Mouse (Mus musculus) erythroblast, embryonic 14.5 days (primary cell): ENCODE measurements at regions not wholly inside any gene's neighbourhood (a gene's known extent, or its start where the extent isn't known, plus 50 kb on each side); places are given as distances from the start of the nearest gene placed in this dataset.

Source experiments
- H3K27me3 ChIP-seq: 2 replicates; pipeline ENCODE4 v1.6.1; 2012; ENCODE audit warnings: inconsistent platforms; ENCODE audit not compliant: control insufficient read depth
- H3K36me3 ChIP-seq: 2 replicates; pipeline ENCODE4 v1.6.1; 2012; ENCODE audit warnings: mild to moderate bottlenecking, inconsistent platforms; ENCODE audit not compliant: control insufficient read depth
- H3K4me1 ChIP-seq: 2 replicates; pipeline ENCODE4 v1.6.1; 2012; ENCODE audit warnings: inconsistent platforms; ENCODE audit not compliant: control insufficient read depth
- H3K4me3 ChIP-seq: replicated peaks from 2 replicates; pipeline ENCODE3; 2012; ENCODE audit warnings: moderate library complexity, mild to moderate bottlenecking, inconsistent platforms
- H3K9me3 ChIP-seq: 2 replicates; pipeline ENCODE4 v1.6.1; 2012; ENCODE audit warnings: low read length, inconsistent platforms, mixed read lengths; ENCODE audit not compliant: control insufficient read depth
- GATA1 ChIP-seq: IDR thresholded peaks from 2 replicates; pipeline ENCODE4 v1.6.1; 2012; ENCODE audit warnings: low read length, inconsistent platforms, mixed read lengths
- TAL1 ChIP-seq: IDR thresholded peaks from 3 replicates; pipeline ENCODE4 v1.6.1; 2012; ENCODE audit warnings: low read length, inconsistent platforms, mixed read lengths

- Histone ChIP-seq H3K9me3 (peaks cover 10% of the 10 kb centered on the region), H3K36me3 (no peaks in the 10 kb centered on the region), H3K27me3 (no peaks in the 10 kb centered on the region), H3K4me1 (no peaks in the 10 kb centered on the region), H3K4me3 (no peak overlapping the region)
- TF ChIP-seq TAL1, result no peak
- TF ChIP-seq GATA1, result no peak
Measured at GRCm38 (mm10) chr1:73479349-73479920, 463.7 kb upstream of the Tnp1 start.

DNA sequence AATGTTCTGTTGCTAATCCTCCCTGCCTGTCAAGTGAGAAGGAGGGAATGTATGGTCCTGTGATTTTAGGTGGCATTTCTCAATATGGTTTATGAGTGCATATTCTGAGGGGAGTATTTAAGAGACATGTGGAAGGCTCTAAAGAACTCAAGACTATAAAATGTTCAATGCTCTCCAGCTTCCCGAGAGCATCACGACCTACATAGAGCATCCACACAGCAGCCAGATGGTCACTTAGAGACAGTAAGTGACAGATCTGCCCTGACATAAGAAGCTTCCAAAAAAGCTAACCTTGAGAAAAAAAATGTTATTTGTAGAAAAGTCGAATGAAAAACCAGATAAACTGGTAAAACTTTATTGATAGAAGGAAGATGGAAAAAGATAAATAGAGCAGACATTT, 444.9 kb upstream of the Tnp1 start:
- TF ChIP-seq GATA1, result no peak
- Histone ChIP-seq H3K36me3 (no peaks in the 10 kb centered on the region), H3K4me1 (no peaks in the 10 kb centered on the region), H3K9me3 (peaks cover 5% of the 10 kb centered on the region), H3K4me3 (no peak overlapping the region), H3K27me3 (no peaks in the 10 kb centered on the region)

GRCm38 (mm10) chr1:73459754-73460534, 444.2 kb upstream of the Tnp1 start:
- TF ChIP-seq TAL1 (no peak), GATA1 (no peak)
- Histone ChIP-seq H3K36me3 (no peaks in the 10 kb centered on the region), H3K27me3 (no peaks in the 10 kb centered on the region), H3K9me3 (peaks cover 5% of the 10 kb centered on the region), H3K4me1 (no peaks in the 10 kb centered on the region), H3K4me3 (no peak overlapping the region)

GRCm38 (mm10) chr1:73457261-73457660, 441.6 kb upstream of the Tnp1 start:
- Histone ChIP-seq H3K27me3 (no peaks in the 10 kb centered on the region), H3K36me3 (no peaks in the 10 kb centered on the region), H3K4me3 (no peak overlapping the region), H3K4me1 (no peaks in the 10 kb centered on the region), H3K9me3 (peaks cover 14% of the 10 kb centered on the region)
- TF ChIP-seq GATA1 (no peak), TAL1 (no peak)

DNA sequence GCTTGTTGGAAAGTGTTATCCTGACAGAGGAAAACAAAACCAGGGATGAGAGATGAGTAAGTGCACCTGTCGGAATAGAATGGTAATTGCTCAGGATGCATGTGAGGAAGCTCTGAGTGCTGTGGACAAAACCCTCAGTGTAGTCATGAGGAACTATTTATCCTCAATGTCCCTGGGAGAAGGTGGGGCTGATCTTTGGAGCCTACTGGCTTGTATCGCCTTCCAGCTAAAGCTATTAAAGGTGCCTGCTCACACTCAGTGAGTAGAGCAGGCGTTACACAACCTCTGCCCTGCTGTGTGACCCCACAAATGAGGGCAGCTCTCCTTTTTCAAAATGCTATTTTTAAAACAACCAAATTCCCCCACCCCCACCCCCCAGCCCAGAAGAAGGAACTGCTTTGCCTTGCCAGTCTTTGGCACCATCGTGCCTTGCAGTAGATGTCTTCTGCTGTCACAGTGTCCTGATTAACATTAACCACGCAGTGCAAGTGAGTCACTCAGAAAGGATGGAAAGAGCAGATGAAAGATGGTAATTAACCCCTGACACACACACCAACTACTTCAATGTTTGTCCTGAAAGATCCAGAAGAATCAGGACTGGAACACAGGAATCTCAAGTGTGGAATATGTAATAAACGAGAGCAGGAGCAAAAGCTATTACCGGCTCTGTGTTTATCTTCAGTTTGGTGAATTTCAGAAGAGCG, 440.8 kb upstream of the Tnp1 start:
- H3K9me3 ChIP-seq, result peaks cover 14% of the 10 kb centered on the region
- H3K4me1 ChIP-seq, result no peaks in the 10 kb centered on the region
- H3K4me3 ChIP-seq, result no peak overlapping the region
- TF ChIP-seq TAL1 (no peak), GATA1 (no peak)
- H3K36me3 ChIP-seq, result no peaks in the 10 kb centered on the region
- no peaks in the 10 kb centered on the region for H3K27me3 ChIP-seq

- Histone ChIP-seq H3K4me3 (no peak overlapping the region), H3K4me1 (no peaks in the 10 kb centered on the region), H3K27me3 (no peaks in the 10 kb centered on the region), H3K9me3 (peaks cover 3% of the 10 kb centered on the region), H3K36me3 (no peaks in the 10 kb centered on the region)
- no peak for TF ChIP-seq TAL1
- TF ChIP-seq GATA1, result no peak
Measured at GRCm38 (mm10) chr1:73444216-73444890, 428.6 kb upstream of the Tnp1 start.

- Histone ChIP-seq H3K27me3 (no peaks in the 10 kb centered on the region), H3K4me1 (no peaks in the 10 kb centered on the region), H3K36me3 (no peaks in the 10 kb centered on the region), H3K9me3 (peaks cover 14% of the 10 kb centered on the region), H3K4me3 (no peak overlapping the region)
- TF ChIP-seq GATA1, result no peak
- TF ChIP-seq TAL1, result no peak
Measured at GRCm38 (mm10) chr1:73438385-73438784, 422.7 kb upstream of the Tnp1 start.

DNA sequence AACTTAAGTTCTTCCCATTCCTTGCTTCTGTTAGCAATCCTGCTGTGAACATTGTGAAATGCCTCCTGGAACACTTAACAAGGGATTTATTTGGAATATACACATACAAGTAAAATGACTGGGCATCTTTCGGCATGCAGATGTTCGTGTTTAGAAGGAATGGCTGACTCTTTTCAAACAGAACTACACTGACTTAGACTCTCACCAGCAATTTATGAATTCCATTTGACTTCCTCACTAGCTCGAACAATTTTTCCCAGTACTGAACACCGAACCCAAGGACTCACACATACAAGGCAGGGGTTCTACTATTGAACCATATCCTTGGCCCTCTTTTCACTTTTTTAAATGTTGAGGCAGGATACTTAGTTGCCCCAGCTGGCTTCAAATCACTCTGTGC, 412.4 kb upstream of the Tnp1 start:
- no peaks in the 10 kb centered on the region for H3K36me3 ChIP-seq
- H3K4me3 ChIP-seq, result no peak overlapping the region
- H3K4me1 ChIP-seq, result no peaks in the 10 kb centered on the region
- no peaks in the 10 kb centered on the region for H3K27me3 ChIP-seq
- no peaks in the 10 kb centered on the region for H3K9me3 ChIP-seq
- TF ChIP-seq TAL1 (no peak), GATA1 (no peak)

DNA sequence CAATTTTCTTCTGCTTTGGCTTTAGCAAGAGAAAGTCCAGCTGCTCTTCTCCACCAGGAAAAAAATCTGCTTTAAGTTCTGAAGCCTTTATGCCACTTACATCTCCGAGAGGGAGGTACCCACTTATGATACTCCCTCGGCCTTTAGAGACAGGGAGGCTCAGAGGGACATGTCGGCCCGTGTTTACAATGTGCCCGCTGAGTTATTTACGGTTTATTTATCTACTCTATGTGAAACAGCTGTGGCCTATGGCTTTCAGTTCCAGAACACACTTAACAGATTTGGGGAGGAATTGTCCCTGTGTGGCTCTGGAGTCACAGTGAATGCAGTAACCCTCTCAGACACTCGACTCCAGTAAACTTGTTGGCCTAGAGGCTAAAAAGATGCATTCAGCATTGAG, 409.3 kb upstream of the Tnp1 start:
- H3K36me3 ChIP-seq, result no peaks in the 10 kb centered on the region
- no peaks in the 10 kb centered on the region for H3K27me3 ChIP-seq
- TF ChIP-seq GATA1, result no peak
- TF ChIP-seq TAL1, result no peak
- H3K9me3 ChIP-seq, result no peaks in the 10 kb centered on the region
- no peak overlapping the region for H3K4me3 ChIP-seq
- H3K4me1 ChIP-seq, result no peaks in the 10 kb centered on the region
